Mouse (Mus musculus) E14TG2a.4 (cell line): ENCODE results near the gene Glud1.
"Not testable (repeated sequence)": the region's sequence is repeated elsewhere in the genome, so short reads cannot be mapped to it uniquely, and the experiment has no call there.

ENCODE experiments used
- CTCF ChIP-seq: conservative IDR thresholded peaks from 2 replicates; pipeline ENCODE4 v1.5.1; 2014; ENCODE audit warnings: low read length
- NANOG ChIP-seq: IDR thresholded peaks from 2 replicates; pipeline ENCODE4 v1.6.1; 2014; ENCODE audit warnings: borderline replicate concordance, low read length, mixed read lengths

DNA sequence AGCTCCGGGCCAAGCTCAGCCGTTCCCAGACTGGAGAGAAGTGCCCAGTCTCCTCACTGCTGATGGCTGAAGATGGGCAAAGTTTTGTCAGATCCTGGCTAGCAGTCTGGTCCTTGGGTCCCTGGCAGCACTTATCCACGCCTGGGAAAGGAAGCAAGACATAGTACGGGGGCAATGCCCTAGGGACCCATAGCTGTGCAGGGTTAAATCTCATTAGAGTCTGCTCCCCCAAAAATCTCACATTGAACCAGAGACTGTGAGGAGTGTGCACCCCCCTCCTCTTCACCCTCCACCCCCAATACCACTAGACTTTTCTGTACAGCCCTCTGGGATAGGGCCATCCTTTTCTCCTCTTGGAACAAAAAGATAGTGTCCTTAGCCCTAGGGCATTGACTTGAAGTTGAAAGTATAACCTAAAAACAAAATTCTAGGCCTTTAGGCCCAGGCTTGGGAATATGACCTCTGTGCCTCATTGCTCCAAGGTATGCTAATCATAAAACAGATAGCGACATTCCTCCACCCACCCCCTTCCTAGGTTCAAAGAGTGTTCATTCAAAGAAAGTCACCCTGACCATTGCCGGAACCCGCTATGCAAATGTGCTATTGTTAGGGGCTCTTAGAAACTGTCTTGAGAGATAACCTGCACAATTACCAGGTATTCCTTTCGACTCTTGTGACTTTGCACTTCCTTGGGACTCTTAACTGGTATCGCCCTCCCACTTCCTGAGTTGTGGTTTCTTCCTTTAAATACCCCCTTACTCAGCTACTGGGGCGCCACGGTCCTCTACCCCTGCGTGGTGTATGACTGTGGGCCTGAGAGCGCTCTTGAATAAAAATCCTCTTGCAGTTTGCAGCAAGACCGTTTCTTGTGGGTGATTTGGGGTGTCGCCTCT is 54.0 kb downstream of the Glud1 start:
- not testable (repeated sequence) for TF ChIP-seq CTCF, NANOG
